8 mouse cellular contexts compared by ENCODE assay signal in the genomic region with DNA sequence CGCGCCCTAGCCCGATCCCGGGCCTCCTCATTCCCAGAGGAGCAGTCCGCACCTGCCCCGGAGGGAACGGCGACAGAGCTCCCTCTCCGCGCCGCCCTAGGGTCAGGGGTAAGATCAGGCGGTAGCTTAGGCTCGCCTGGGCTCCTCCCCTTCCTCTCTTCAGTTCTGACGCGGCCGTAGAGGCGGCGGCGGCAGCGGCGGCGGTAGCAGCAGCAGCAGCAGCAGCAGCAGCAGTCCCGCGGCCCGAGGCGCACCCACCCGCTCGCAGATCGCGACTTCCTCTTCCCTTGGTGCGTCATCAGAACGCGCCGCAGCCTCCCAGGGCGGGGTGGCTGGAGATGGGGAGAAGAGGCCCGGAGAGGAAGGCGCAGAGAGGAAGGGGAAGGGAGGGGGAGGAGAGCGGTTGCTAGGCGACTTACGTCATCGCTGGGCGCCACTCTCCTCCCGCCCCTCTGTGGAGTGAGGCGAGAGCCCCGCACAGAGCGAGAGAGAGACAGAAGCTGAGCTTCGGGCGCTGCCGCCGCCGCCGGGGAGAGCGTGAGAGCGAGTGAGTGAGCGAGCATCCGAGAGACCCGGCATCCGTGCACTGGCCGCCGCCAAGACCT. TPM values are rescaled to one million over a fixed set of nuclear protein-coding genes. Genes with fewer than 3 reads are reported as not detected.
DNase-seq lines count a peak whose midpoint lies in the region; ATAC-seq and TF ChIP-seq lines count a peak whose summit lies in the region.

No protein-coding gene starts in this region.

- TF ChIP-seq CTCF in lung, postnatal 0 days (IDR thresholded peaks at IDR 0.05), result no peak

- peak overlapping the region; percentile 99 for H3K4me2 ChIP-seq in lung, postnatal 0 days (replicated peaks; ENCODE audit: low read depth, low read length)

- DNase-seq in MN1 (ENCODE audit: low spot score), result peak; percentile 99
- DNase-seq in cerebellum, adult 9-10 months, result peak; percentile 100
- DNase-seq in hindbrain, embryonic 10.5 days (ENCODE audit: low spot score), result peak; percentile 100
- DNase-seq in layer of hippocampus, adult 9-11 months, result peak; percentile 99
- peak; percentile 99 for DNase-seq in lung, postnatal 0 days (ENCODE audit: low spot score)
- peak; percentile 100 for DNase-seq in ovary, postnatal 14 days (ENCODE audit: low spot score)
- peak; percentile 100 for DNase-seq in thymus, postnatal 14 days

- no peaks in the 10 kb centered on the region for H3K9me3 ChIP-seq in hindbrain, embryonic 10.5 days
- H3K9me3 ChIP-seq in lung, postnatal 0 days (ENCODE audit: low read length), result no peaks in the 10 kb centered on the region

- peak overlapping the region; percentile 91 for H3K27ac ChIP-seq in hindbrain, embryonic 10.5 days
- H3K27ac ChIP-seq in lung, postnatal 0 days (ENCODE audit: low read length), result peak overlapping the region; percentile 95

- H3K9ac ChIP-seq in lung, postnatal 0 days (replicated peaks; ENCODE audit: low read depth), result peak overlapping the region; percentile 68

- peak overlapping the region; percentile 98 for H3K4me3 ChIP-seq in hindbrain, embryonic 10.5 days
- H3K4me3 ChIP-seq in lung, postnatal 0 days (ENCODE audit: low read depth, low read length), result peak overlapping the region; percentile 96

- H3K27me3 ChIP-seq in hindbrain, embryonic 10.5 days (ENCODE audit: insufficient read depth, poor library complexity, severe bottlenecking), result no peaks in the 10 kb centered on the region
- H3K27me3 ChIP-seq in lung, postnatal 0 days (replicated peaks; ENCODE audit: insufficient read depth, low read length), result no peaks in the 10 kb centered on the region

- WGBS in hindbrain, embryonic 10.5 days, result under 1% methylated on average over 60 of the region's 60 CpGs
- 3% methylated on average over 49 of the region's 60 CpGs for WGBS in lung, postnatal 0 days

- ATAC-seq in frontal cortex, adult (ENCODE audit: low TSS enrichment), result peak; percentile 93
- peak; percentile 98 for ATAC-seq in lung, postnatal 0 days

- peaks cover 8% of the 10 kb centered on the region; the same call in 1 of the 2 replicates for H3K36me3 ChIP-seq in hindbrain, embryonic 10.5 days
- no peaks in the 10 kb centered on the region for H3K36me3 ChIP-seq in lung, postnatal 0 days (ENCODE audit: insufficient read depth, low read length)

- peaks cover 31% of the 10 kb centered on the region for H3K4me1 ChIP-seq in hindbrain, embryonic 10.5 days (replicated peaks)
- peaks cover 6% of the 10 kb centered on the region; the same call in 1 of the 2 replicates for H3K4me1 ChIP-seq in lung, postnatal 0 days (ENCODE audit: insufficient read depth, low read depth, low read length)

- no peak for TF ChIP-seq EP300 in lung, postnatal 0 days (IDR thresholded peaks at IDR 0.05)

RNA-seq across cellular contexts. Expression of a gene that starts 0.8 kb away (rescaled TPM):
- polyA plus RNA-seq in hindbrain, embryonic 10.5 days (2016; fragmentation: Nextera tagmentation; extraction: Ambion mirVana), result 10.0 and 13.4 TPM in 2 replicates
- polyA plus RNA-seq in lung, postnatal 0 days (2015; fragmentation: Nextera tagmentation; extraction: Ambion mirVana), result 8.2 and 8.6 TPM in 2 replicates

Comparison
In these comparisons a context has a peak if more than half of its experiments do, and no peak if none do; other contexts are left out.
1. Peak in every context shown above with its lines: DNase-seq, ATAC-seq, H3K4me3 ChIP-seq and H3K27ac ChIP-seq.